Mouse (Mus musculus) small intestine, adult 2 months (tissue): ENCODE data around the gene Srek1.

Source experiments
- CTCF ChIP-seq: fragments of 200-500 bp; IDR thresholded peaks from 2 replicates; pipeline ENCODE4 v1.5.1; 2012; ENCODE audit warnings: low read depth, mild to moderate bottlenecking, control low read depth, inconsistent platforms, low read length, moderate library complexity, mixed read lengths; ENCODE audit not compliant: insufficient replicate concordance, insufficient read length; ENCODE audit errors: extremely low read depth
- POLR2A ChIP-seq: fragments of 200-500 bp; IDR thresholded peaks from 2 replicates; pipeline ENCODE4 v1.6.1; 2012; ENCODE audit warnings: low read depth, mild to moderate bottlenecking, control low read depth, inconsistent platforms, low read length, moderate library complexity

- TF ChIP-seq CTCF (no peak), POLR2A (no peak)
Observed at GRCm38 (mm10) chr13:103726872-103727271, 47.5 kb downstream of the Srek1 start.
